ENCODE assay signal across 7 mouse cellular contexts in the genomic region with DNA sequence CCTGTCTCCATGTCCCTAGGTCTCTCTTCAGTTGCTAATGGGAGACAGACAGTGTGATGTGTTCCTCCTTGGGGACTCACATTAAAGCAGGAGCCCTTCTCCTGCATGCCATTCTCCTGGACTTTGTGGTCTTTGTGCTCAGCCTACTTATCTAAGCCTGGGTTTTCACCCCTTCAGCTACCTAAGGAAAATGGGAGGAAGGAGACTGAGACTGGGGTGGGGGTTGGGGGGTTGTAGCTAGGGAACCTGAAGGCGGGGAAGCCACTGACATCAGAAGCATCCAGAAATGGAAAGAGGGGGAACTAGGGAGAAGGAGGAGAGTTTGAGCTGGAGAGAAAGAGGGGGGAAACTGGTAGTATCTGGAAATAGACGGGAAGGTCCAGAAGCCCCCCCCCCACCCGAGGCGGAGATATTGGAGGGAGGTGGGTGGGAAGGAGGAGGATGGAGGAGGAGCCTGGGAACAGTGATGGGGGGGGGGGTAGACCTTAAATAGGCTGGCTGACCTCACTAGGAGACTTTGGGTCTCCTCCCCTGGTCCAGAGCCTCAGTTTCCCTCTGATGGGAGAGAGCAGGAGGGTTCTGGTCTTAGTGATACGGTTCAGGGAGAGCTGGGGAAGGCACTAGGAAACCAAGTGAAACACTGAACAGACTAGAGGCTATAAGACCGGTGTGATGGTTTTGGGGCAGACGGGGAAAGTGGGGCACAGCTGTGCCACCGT. TPM values are rescaled to one million over a fixed set of nuclear protein-coding genes. Genes with fewer than 3 reads are reported as not detected.
A peak's percentile ranks its signal among the peaks of the same experiment; 100 is the strongest.
DNase-seq lines count a peak whose midpoint lies in the region; ATAC-seq and TF ChIP-seq lines count a peak whose summit lies in the region.

No protein-coding gene starts in this region.

- peak overlapping the region; percentile 91 for H3K9ac ChIP-seq in hindbrain, postnatal 0 days (replicated peaks; ENCODE audit: low read length)

- no peaks in the 10 kb centered on the region for H3K27me3 ChIP-seq in hindbrain, postnatal 0 days (ENCODE audit: insufficient read depth, low read length)

- peak; percentile 35 to 74 for DNase-seq in left cerebral cortex, postnatal 25 days (ENCODE audit: low spot score in 2 of 2)
- no peak for DNase-seq in left cerebral cortex, adult 9 months (ENCODE audit: low spot score in 2 of 2)
- DNase-seq in hindbrain, postnatal 0 days (ENCODE audit: low spot score), result peak; percentile 14
- peak; percentile 39 to 51 for DNase-seq in right cerebral cortex, adult 2 months (ENCODE audit: low spot score in 2 of 2)
- DNase-seq in ovary, postnatal 14 days (ENCODE audit: low spot score), result no peak
- no peak for DNase-seq in adrenal gland, postnatal 14 days

- H3K27ac ChIP-seq in embryonic fibroblast, embryonic 13.5 days (ENCODE audit: insufficient read depth, low read length), result no peak overlapping the region
- peak overlapping the region; percentile 97 for H3K27ac ChIP-seq in hindbrain, postnatal 0 days

- WGBS in hindbrain, postnatal 0 days, result 8% methylated on average over 7 of the region's 8 CpGs

- intact Hi-C loops in left cerebral cortex, postnatal 25 days (cut with DNase I), result loop anchor here (1.0 kb wide), 2 partner anchors 42 to 69 kb away; a partner anchor contains a TSS

- TF ChIP-seq POLR2A in embryonic fibroblast, embryonic 13.5 days (IDR thresholded peaks at IDR 0.05; ENCODE audit: low read depth, low read length), result peak; percentile 47

- H3K9me3 ChIP-seq in hindbrain, postnatal 0 days (ENCODE audit: low read length), result no peaks in the 10 kb centered on the region

- ATAC-seq in hindbrain, postnatal 0 days, result peak; percentile 2; the same call in 1 of the 2 replicates

- no peaks in the 10 kb centered on the region for H3K4me1 ChIP-seq in embryonic fibroblast, embryonic 13.5 days (ENCODE audit: control insufficient read depth, insufficient read depth, low read length)
- peaks cover 44% of the 10 kb centered on the region for H3K4me1 ChIP-seq in hindbrain, postnatal 0 days (ENCODE audit: insufficient read depth, low read length)

- H3K4me2 ChIP-seq in hindbrain, postnatal 0 days (ENCODE audit: low read depth, low read length), result peak overlapping the region; percentile 81

- TF ChIP-seq CTCF in embryonic fibroblast, embryonic 13.5 days (IDR thresholded peaks at IDR 0.05; ENCODE audit: borderline replicate concordance, insufficient read depth, low read length), result no peak
- no peak for TF ChIP-seq CTCF in hindbrain, postnatal 0 days (IDR thresholded peaks at IDR 0.05; ENCODE audit: low read depth)

- H3K36me3 ChIP-seq in hindbrain, postnatal 0 days (ENCODE audit: insufficient read depth, low read length), result no peaks in the 10 kb centered on the region

- H3K4me3 ChIP-seq in embryonic fibroblast, embryonic 13.5 days (ENCODE audit: insufficient read depth, low read length), result no peak overlapping the region
- H3K4me3 ChIP-seq in hindbrain, postnatal 0 days (ENCODE audit: low read length), result peak overlapping the region; percentile 69

RNA-seq across cellular contexts. Expression of a gene that starts 1.2 kb away (rescaled TPM):
- 100 to 1,000 TPM; 207 to 229 TPM for total RNA-seq in left cerebral cortex, postnatal 25 days (2021)
- 0.55 and 0.63 TPM in 2 replicates for polyA plus RNA-seq in embryonic fibroblast, embryonic 13.5 days (2011; ENCODE audit: insufficient read length, low read depth, missing spikeins)
- total RNA-seq in hindbrain, postnatal 0 days (2014; rRNA removed), result 193 and 194 TPM in 2 replicates
- 30.1 and 31.9 TPM in 2 replicates for polyA plus RNA-seq in hindbrain, postnatal 0 days (2015; fragmentation: Nextera tagmentation; extraction: Ambion mirVana)
- total RNA-seq in adrenal gland, postnatal 14 days (2021), result 1.6 and 2.3 TPM in 2 replicates

RNA-seq across cellular contexts. Expression of a gene that starts 5.0 kb away (rescaled TPM):
- total RNA-seq in left cerebral cortex, postnatal 25 days (2021), result 10 to 100 TPM; 21.9 to 25.7 TPM
- 72.7 and 76.7 TPM in 2 replicates for polyA plus RNA-seq in embryonic fibroblast, embryonic 13.5 days (2011; ENCODE audit: insufficient read length, low read depth, missing spikeins)
- 71.3 and 79.5 TPM in 2 replicates for total RNA-seq in hindbrain, postnatal 0 days (2014; rRNA removed)
- 11.3 and 12.0 TPM in 2 replicates for polyA plus RNA-seq in hindbrain, postnatal 0 days (2015; fragmentation: Nextera tagmentation; extraction: Ambion mirVana)
- 21.4 and 26.1 TPM in 2 replicates for total RNA-seq in adrenal gland, postnatal 14 days (2021)

RNA-seq across cellular contexts. Expression of a gene that starts 22.5 kb away (rescaled TPM):
- total RNA-seq in left cerebral cortex, postnatal 25 days (2021), result under 1 TPM in 1 of 2 experiments, not detected in 1; 0.18 TPM
- 0.45 and 0.72 TPM in 2 replicates for polyA plus RNA-seq in embryonic fibroblast, embryonic 13.5 days (2011; ENCODE audit: insufficient read length, low read depth, missing spikeins)
- 0.68 and 0.72 TPM in 2 replicates for total RNA-seq in hindbrain, postnatal 0 days (2014; rRNA removed)
- polyA plus RNA-seq in hindbrain, postnatal 0 days (2015; fragmentation: Nextera tagmentation; extraction: Ambion mirVana), result 1.6 and 2.2 TPM in 2 replicates
- 9.4 and 9.5 TPM in 2 replicates for total RNA-seq in adrenal gland, postnatal 14 days (2021)

RNA-seq across cellular contexts. Expression of a gene that starts 25.5 kb away (rescaled TPM):
- 1 to 10 TPM; 2.8 to 8.7 TPM for total RNA-seq in left cerebral cortex, postnatal 25 days (2021)
- polyA plus RNA-seq in embryonic fibroblast, embryonic 13.5 days (2011; ENCODE audit: insufficient read length, low read depth, missing spikeins), result not detected in 2 replicates
- 0.05 TPM in 1 of 2 replicates, not detected in the other for total RNA-seq in hindbrain, postnatal 0 days (2014; rRNA removed)
- polyA plus RNA-seq in hindbrain, postnatal 0 days (2015; fragmentation: Nextera tagmentation; extraction: Ambion mirVana), result 0.13 and 0.18 TPM in 2 replicates
- total RNA-seq in adrenal gland, postnatal 14 days (2021), result 1.4 and 13.0 TPM in 2 replicates

RNA-seq across cellular contexts. Expression of a gene that starts 33.2 kb away (rescaled TPM):
- total RNA-seq in left cerebral cortex, postnatal 25 days (2021), result 1 to 10 TPM in 1 of 2 experiments, under 1 TPM in 1; 0.50 to 1.1 TPM
- polyA plus RNA-seq in embryonic fibroblast, embryonic 13.5 days (2011; ENCODE audit: insufficient read length, low read depth, missing spikeins), result 42.0 and 61.1 TPM in 2 replicates
- 34.7 and 39.9 TPM in 2 replicates for total RNA-seq in hindbrain, postnatal 0 days (2014; rRNA removed)
- polyA plus RNA-seq in hindbrain, postnatal 0 days (2015; fragmentation: Nextera tagmentation; extraction: Ambion mirVana), result 40.9 and 47.3 TPM in 2 replicates
- 22.2 and 26.1 TPM in 2 replicates for total RNA-seq in adrenal gland, postnatal 14 days (2021)

Comparison
In these comparisons a context has a peak if more than half of its experiments do, and no peak if none do; other contexts are left out.
1. DNase-seq: peak in left cerebral cortex, postnatal 25 days (2 of 2), hindbrain, postnatal 0 days (single experiment) and right cerebral cortex, adult 2 months (2 of 2); none in left cerebral cortex, adult 9 months (0 of 2), ovary, postnatal 14 days (single experiment) and adrenal gland, postnatal 14 days (single experiment).
2. RNA of a gene that starts 1.2 kb away (total RNA-seq): 207 to 229 TPM in left cerebral cortex, postnatal 25 days and 193 to 194 TPM in hindbrain, postnatal 0 days; 1.6 to 2.3 TPM in adrenal gland, postnatal 14 days; every median in the first group is over 10 times any median in the second.